Mouse (Mus musculus): Measurements from ENCODE around the gene Col4a1.

Col4a1 gene

DNA sequence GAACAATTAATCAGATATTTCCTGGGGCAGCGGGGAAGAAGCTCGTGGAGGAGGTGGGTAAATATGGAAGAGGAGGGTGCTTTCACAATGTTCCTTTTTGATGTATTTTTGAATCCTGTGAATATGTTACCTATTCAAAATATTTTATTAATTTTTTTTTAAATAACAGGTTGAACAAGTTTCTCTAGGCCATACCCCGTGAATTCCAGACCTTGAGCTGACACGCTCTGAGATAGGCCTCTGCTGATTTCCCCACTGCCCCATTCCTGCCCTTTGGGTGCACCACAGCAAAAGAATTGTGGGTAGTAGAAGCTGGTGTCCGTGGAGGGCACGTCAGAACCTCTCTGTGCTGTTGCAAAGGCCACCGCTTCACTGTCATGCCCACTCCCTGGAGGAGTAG is 136.2 kb downstream of the Col4a1 start:
- DNase-seq (ENCODE audit: low spot score): no peak

- no peak for DNase-seq (ENCODE audit: low spot score)
These were observed 139.1 kb downstream of the Col4a1 start for GRCm38 (mm10) chr8:11173284-11174191.

DNA sequence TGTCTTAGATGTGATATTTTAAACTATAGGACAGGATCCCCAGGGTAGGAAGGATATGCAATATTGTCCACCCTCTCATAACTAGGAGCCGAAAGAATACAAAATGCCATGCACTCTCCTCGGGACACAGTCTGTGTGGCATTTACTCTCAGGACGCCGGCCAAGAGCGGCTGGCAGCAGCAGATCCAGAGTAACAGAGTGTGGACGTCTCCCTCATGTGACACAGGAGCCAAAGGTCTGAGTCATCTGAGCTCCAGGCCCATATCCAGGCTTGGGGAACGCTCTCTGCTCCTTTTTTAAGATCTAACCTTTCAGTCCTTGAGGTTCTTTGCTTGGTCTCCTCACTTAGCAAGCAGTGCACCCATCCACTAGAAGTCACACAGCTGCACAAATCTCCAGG is 141.1 kb downstream of the Col4a1 start:
- no peak for DNase-seq (ENCODE audit: low spot score)

- no peak for DNase-seq (ENCODE audit: low spot score)
These were observed 143.2 kb downstream of the Col4a1 start for GRCm38 (mm10) chr8:11169383-11169782.

DNA sequence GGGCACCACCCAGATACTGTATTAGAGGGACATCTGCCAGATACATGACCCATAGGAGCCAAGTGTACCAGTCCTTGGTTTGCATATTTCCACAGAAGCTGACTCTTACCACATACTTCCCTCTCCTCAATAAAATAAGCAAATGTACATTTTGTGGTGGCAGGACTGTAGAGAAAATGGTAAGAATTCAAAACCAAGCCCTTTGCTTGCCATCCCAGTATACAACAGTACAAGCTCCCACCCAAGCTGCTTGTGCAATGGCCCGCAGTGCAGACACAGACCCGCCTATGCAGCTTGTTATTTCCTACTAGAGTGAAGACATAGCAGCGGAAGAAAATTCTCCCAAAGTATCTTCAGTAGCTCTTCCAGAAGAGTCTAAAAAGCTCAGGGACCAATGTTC is 143.8 kb downstream of the Col4a1 start:
- no peak for DNase-seq (ENCODE audit: low spot score)

GRCm38 (mm10) chr8:11167955-11168354 is 144.7 kb downstream of the Col4a1 start:
- DNase-seq (ENCODE audit: low spot score): no peak

- DNase-seq (ENCODE audit: low spot score): no peak
These were observed 147.0 kb downstream of the Col4a1 start for GRCm38 (mm10) chr8:11165592-11165991.

DNA sequence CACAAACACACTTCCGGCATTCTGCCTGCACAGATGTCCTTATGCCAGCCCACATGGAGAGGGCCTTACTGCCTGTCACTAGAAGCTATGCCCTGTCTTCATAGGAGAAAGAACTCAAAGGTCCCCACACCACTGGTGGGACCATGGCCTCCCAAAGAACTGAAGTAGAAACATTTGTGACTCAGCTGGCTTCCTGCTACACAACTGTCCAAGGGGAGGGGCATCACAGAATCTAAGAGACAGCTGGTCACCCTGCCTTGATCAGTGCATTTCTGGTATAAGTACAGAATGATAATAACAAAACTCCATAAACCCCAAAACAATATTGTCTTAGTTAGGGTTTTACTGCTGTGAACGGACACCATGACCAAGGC is 156.3 kb downstream of the Col4a1 start:
- DNase-seq (ENCODE audit: low spot score): no peak

- DNase-seq (ENCODE audit: low spot score): no peak
These were observed 156.9 kb downstream of the Col4a1 start for GRCm38 (mm10) chr8:11155579-11156318.

- DNase-seq (ENCODE audit: low spot score): no peak
These were observed 162.4 kb downstream of the Col4a1 start for GRCm38 (mm10) chr8:11150268-11150667.

DNA sequence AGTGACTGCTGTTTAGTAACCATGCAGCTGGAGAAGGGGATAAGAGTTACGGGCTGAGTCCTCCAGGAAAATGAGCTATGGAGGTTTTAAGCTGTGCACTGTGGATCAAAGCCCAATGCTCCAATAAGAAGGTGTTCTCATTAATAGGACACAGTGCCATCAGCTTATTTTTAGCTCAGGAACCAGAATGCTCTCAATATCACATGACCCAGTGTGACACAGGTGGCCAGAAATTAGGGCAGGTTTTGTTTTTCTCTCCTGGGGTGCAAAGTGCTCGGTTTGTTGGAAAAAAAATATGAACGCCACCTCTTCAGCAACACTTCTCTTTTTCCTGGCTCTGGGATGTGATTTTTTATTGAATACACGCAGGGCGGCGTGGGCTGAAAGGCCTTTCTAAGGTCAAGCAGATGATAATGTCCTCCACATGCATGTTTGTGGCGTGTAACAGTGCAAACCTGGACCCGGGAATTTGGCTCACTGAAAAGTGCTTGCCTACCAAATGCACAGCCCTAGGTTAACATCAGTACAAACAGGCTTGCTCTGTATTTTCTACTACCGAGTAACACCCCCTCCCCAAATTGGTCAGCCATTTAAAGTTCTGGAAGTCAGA is 163.3 kb downstream of the Col4a1 start:
- DNase-seq (ENCODE audit: low spot score): no peak

DNA sequence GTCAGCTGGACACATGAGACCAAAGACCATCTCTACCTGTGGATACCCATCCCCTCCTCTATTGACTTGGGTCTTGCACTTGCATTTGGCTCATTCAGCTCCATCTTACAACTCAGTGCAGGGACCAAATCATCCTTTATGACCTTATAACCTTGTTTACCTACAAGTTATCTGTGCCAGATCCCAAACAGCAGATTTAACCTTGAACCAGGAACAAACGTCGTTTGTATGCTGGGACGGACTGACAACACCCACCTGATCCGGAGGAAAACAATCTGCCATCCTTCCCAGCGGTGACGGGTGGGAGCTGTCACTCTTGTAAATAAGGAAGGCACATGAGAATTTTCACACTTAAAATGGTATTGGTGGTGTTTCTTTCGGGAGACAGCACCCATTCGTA is 163.8 kb downstream of the Col4a1 start:
- DNase-seq (ENCODE audit: low spot score): no peak

Measured in ovary, postnatal 10 days (tissue).